Mouse (Mus musculus): Measurements from ENCODE around the gene 1810009J06Rik.
"Not testable (repeated sequence)": the region's sequence is repeated elsewhere in the genome, so short reads cannot be mapped to it uniquely, and the experiment has no call there.

The 1810009J06Rik gene

DNA sequence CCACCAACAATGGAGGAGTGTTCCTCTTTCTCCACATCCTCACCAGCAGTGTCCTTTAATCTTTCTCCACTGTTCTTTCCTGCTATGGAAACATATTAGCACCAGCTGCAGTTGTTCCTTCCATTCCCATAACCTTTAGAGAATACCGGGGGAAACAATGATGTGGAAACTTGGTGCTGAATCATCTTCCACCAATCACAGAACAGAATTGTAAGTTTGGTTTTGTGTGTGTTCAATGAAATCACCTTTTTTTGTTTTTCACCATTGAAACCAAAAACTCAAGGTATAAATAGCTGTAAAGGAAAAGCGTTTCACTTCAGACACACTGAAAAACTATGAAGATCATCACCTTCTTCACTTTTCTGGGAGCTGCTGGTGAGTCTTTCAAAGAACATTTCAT lies at the start of gene 1810009J06Rik:
TSS of gene 1810009J06Rik (plus strand) at position 301 of the 400 bp plus-strand sequence.
- DNase-seq (ENCODE audit: low spot score in 2 of 2): not testable (repeated sequence)

DNA sequence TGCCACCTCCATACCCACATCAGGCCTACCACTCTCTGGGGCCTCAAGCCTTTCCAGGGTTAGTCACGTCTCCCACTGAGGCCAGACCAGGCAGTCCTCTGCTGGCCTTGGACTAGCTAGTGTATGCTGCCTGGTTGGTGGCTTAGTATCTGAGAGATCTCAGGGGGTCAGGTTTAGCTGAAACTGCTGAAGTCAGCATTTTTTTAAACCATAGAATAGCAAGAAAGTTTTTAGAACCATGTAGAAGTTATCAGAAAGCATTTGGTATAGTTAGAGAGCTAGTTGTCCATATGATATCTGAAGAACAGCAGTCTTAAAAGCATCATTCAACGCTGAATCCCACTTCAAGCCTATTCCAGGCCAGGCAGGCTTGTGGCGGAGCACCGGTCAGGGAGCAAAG lies 44.6 kb upstream of the 1810009J06Rik start:
- no peak for DNase-seq (ENCODE audit: low spot score in 2 of 2)

DNA sequence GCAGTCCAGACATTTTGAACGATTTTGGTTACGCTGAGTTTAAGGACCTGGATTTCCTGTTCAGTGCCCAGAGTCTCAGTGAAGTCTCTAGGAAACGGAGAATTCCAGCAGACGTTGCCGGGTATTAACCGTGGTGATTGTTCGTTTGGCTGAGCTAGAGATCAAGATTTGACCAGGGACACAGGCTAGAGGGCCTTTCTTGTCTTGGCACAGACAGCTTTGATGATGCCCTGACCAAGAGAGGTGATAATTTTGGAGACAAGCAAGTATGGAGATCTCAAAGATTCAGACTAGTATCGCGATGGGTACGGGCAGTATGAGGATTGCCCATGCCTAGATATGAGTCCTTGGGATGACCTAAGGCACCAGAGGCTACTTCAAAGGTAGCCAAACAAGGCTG lies 24.1 kb upstream of the 1810009J06Rik start, which contains the start of gene 1700074P13Rik:
TSS of gene 1700074P13Rik (minus strand) at position 101 of the 400 bp plus-strand sequence.
- DNase-seq (ENCODE audit: low spot score in 2 of 2): no peak

DNA sequence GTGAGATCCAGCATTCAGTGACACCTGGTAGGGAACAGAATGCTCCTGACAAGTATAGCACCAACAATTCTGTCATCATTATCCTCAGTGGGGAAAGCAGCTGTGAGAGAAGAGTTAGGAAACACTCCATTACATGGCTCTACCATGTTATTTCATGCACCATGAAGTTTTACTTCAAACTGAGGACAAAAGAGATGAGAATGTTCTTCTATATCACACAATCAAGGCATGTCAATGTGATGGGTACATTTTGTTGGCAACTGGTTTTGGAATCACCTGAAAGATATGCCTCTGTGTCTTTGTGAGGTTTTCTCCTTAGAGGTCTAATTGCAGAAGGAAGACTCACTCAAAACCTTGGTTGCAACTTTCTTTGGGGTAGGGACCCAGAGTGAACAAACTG lies 12.8 kb upstream of the 1810009J06Rik start, which contains the start of gene Gm4744:
TSS of gene Gm4744 (minus strand) at position 101 of the 400 bp plus-strand sequence.
- no peak for DNase-seq (ENCODE audit: low spot score in 2 of 2)

DNA sequence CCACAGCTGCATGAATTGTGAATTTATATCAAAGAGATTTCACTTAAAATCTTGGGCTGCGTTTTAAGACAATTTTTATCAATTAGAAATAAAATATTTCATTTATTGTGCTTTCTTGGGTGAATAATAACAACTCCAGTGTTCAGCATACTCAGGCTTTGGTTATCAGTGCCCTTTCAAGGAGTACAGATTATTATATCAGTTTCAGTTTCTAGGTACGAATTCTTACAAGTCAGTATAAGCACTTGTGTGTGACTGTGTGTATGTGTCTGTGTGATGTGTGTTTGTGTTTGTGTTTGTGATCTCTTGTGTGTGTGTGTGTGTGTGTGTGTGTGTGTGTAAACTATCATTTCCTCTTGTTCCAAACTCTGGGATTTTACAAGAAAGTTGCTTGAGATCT lies 10.8 kb upstream of the 1810009J06Rik start:
- DNase-seq (ENCODE audit: low spot score in 2 of 2): no peak

DNA sequence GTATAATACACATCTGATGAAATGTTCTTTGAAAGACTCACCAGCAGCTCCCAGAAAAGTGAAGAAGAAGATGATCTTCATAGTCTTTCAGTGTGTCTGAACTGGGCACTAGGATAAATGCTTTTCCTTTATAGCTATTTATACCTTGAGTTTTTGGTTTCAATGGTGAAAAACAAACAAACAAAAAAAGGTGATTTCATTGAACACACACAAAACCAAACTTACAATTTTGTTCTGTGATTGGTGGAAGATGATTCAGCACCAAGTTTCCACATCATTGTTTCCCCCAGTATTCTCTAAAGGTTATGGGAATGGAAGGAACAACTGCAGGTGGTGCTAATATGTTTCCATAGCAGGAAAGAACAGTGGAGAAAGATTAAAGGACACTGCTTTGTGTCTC lies 34.8 kb downstream of the 1810009J06Rik start, which contains the start of gene Gm2663:
TSS of gene Gm2663 (minus strand) at position 101 of the 400 bp plus-strand sequence.
- not testable (repeated sequence) for DNase-seq (ENCODE audit: low spot score in 2 of 2)

DNA sequence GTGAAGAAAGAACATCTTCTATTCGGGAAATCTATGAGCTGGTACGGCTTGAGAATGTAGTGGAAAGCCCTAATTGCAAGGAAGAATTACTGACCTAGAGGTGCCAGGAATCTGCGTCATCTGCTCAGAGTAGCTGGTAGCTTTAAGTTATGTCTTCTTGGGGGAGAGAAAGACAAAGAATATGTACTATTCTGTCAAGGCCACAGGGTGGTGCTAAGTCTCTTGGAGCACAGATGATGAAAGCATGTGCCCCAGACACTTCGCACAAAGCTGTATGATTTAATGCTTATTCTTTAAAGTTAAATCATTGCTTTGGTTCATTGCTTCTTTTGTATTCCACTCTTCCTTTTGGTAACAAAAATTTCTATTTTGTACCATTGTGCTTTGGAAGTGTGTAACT lies 50.5 kb downstream of the 1810009J06Rik start:
- DNase-seq (ENCODE audit: low spot score in 2 of 2): no peak
